Mouse (Mus musculus) spleen, adult 2 months (tissue): ENCODE measurements around the gene Ccdc33.

Experiments used
- CTCF ChIP-seq: fragments of 200-500 bp; IDR thresholded peaks from 2 replicates; pipeline ENCODE4 v1.5.1; 2011; ENCODE audit warnings: mild to moderate bottlenecking, inconsistent platforms; ENCODE audit not compliant: insufficient read depth, insufficient read length, insufficient replicate concordance; ENCODE audit errors: extremely low read depth
- POLR2A ChIP-seq: fragments of 200-500 bp; IDR thresholded peaks from 2 replicates; pipeline ENCODE4 v1.6.1; 2011; ENCODE audit warnings: low read depth, low read length, inconsistent platforms

GRCm38 (mm10) chr9:58114019-58114418 lies 4.6 kb downstream of the Ccdc33 start:
- TF ChIP-seq CTCF: no peak
- TF ChIP-seq POLR2A: no peak
